Mouse (Mus musculus): Measurements from ENCODE around the gene Gipc3. TPM values are rescaled to one million over a fixed set of nuclear protein-coding genes. Genes with fewer than 3 reads are reported as not detected.

Gipc3 gene
- total RNA-seq, 2 experiments from 2014 or later, result 0.17 to 0.32 TPM

- ATAC-seq (replicated peaks; ENCODE audit: poor library complexity), result peak; percentile 40
These were observed 6.1 kb upstream of the Gipc3 start for GRCm38 (mm10) chr10:81349146-81349545.

GRCm38 (mm10) chr10:81346453-81347067, 3.5 kb upstream of the Gipc3 start:
- ATAC-seq (replicated peaks; ENCODE audit: poor library complexity), result peak; percentile 58

GRCm38 (mm10) chr10:81345162-81345534, 2.1 kb upstream of the Gipc3 start:
- ATAC-seq (replicated peaks; ENCODE audit: poor library complexity), result no peak

GRCm38 (mm10) chr10:81344421-81345161, 1.5 kb upstream of the Gipc3 start:
- ATAC-seq (replicated peaks; ENCODE audit: poor library complexity), result no peak

- ATAC-seq (replicated peaks; ENCODE audit: poor library complexity), result peak; percentile 70
These were observed 1.6 kb downstream of the Gipc3 start for GRCm38 (mm10) chr10:81341333-81341949.

GRCm38 (mm10) chr10:81340551-81341332, 2.3 kb downstream of the Gipc3 start:
- ATAC-seq (replicated peaks; ENCODE audit: poor library complexity), result no peak

- no peak for ATAC-seq (replicated peaks; ENCODE audit: poor library complexity)
These were observed 6.5 kb downstream of the Gipc3 start for GRCm38 (mm10) chr10:81336558-81336957.

- no peak for ATAC-seq (replicated peaks; ENCODE audit: poor library complexity)
These were observed 7.4 kb downstream of the Gipc3 start for GRCm38 (mm10) chr10:81335393-81336340.

- ATAC-seq (replicated peaks; ENCODE audit: poor library complexity), result no peak
These were observed 8.7 kb downstream of the Gipc3 start for GRCm38 (mm10) chr10:81334324-81334723.

- no peak for ATAC-seq (replicated peaks; ENCODE audit: poor library complexity)
These were observed 10.8 kb downstream of the Gipc3 start for GRCm38 (mm10) chr10:81332277-81332676.

- no peak for ATAC-seq (replicated peaks; ENCODE audit: poor library complexity)
These were observed 13.1 kb downstream of the Gipc3 start for GRCm38 (mm10) chr10:81330007-81330406.

GRCm38 (mm10) chr10:81329194-81329975, 13.7 kb downstream of the Gipc3 start:
- ATAC-seq (replicated peaks; ENCODE audit: poor library complexity), result no peak; the same call in 1 of the 2 replicates

- ATAC-seq (replicated peaks; ENCODE audit: poor library complexity), result peak; percentile 71
These were observed 14.7 kb downstream of the Gipc3 start, which contains the start of gene Tbxa2r for GRCm38 (mm10) chr10:81328386-81328785. TSS of gene Tbxa2r (plus strand) at chr10:81328731.

- ATAC-seq (replicated peaks; ENCODE audit: poor library complexity), result no peak
These were observed 15.1 kb downstream of the Gipc3 start for GRCm38 (mm10) chr10:81327959-81328358.

GRCm38 (mm10) chr10:81326858-81327257, 16.2 kb downstream of the Gipc3 start:
- ATAC-seq (replicated peaks; ENCODE audit: poor library complexity), result peak; percentile 30

GRCm38 (mm10) chr10:81325781-81326180, 17.3 kb downstream of the Gipc3 start:
- no peak for ATAC-seq (replicated peaks; ENCODE audit: poor library complexity)

- no peak for ATAC-seq (replicated peaks; ENCODE audit: poor library complexity)
These were observed 17.9 kb downstream of the Gipc3 start for GRCm38 (mm10) chr10:81325176-81325575.

GRCm38 (mm10) chr10:81323791-81324530, 19.1 kb downstream of the Gipc3 start:
- ATAC-seq (replicated peaks; ENCODE audit: poor library complexity), result no peak
